Mouse (Mus musculus) neural tube, embryonic 14.5 days (tissue): Measurements from ENCODE around the gene Rps9. TPM values are rescaled to one million over a fixed set of nuclear protein-coding genes. Genes with fewer than 3 reads are reported as not detected.
"Not testable (repeated sequence)": the region's sequence is repeated elsewhere in the genome, so short reads cannot be mapped to it uniquely, and the experiment has no call there.

Experiments
- ATAC-seq: fragments of 200-750 bp; cut with Nextera tagmentation; 2 replicates; pipeline ENCODE4 v1.8.0; 2017; ENCODE audit warnings: low read depth, mild to moderate bottlenecking, moderate TSS enrichment, moderate library complexity
- H3K27ac ChIP-seq: fragments of 300-500 bp; sonication (generic); 2 replicates; pipeline ENCODE4 v1.5.1; 2014; ENCODE audit warnings: low read depth, mild to moderate bottlenecking, control low read depth, low read length, moderate library complexity, mixed read lengths
- H3K27me3 ChIP-seq: fragments of 300-500 bp; sonication (generic); 2 replicates; pipeline ENCODE4 v1.6.1; 2014; ENCODE audit warnings: low read length; ENCODE audit not compliant: control insufficient read depth, insufficient read depth
- H3K36me3 ChIP-seq: fragments of 300-500 bp; sonication (generic); 2 replicates; pipeline ENCODE4 v1.6.1; 2014; ENCODE audit warnings: low read length, mixed read lengths; ENCODE audit not compliant: control insufficient read depth, insufficient read depth
- H3K4me1 ChIP-seq: fragments of 300-500 bp; sonication (generic); 2 replicates; pipeline ENCODE4 v1.6.1; 2014; ENCODE audit warnings: low read length; ENCODE audit not compliant: control insufficient read depth, insufficient read depth
- H3K4me2 ChIP-seq: fragments of 300-500 bp; sonication (generic); 2 replicates; pipeline ENCODE4 v1.6.1; 2014; ENCODE audit warnings: mild to moderate bottlenecking, low read depth, low read length, control low read depth
- H3K4me3 ChIP-seq: fragments of 300-500 bp; sonication (generic); 2 replicates; pipeline ENCODE4 v1.5.1; 2014; ENCODE audit warnings: low read depth, low read length, control low read depth, mixed read lengths
- H3K9ac ChIP-seq: fragments of 300-500 bp; sonication (generic); replicated peaks from 2 replicates; pipeline ENCODE4 v1.6.1; 2014; ENCODE audit warnings: low read depth, mild to moderate bottlenecking, control low read depth, low read length, mixed read lengths
- H3K9me3 ChIP-seq: fragments of 300-500 bp; sonication (generic); 2 replicates; pipeline ENCODE4 v1.6.1; 2016; ENCODE audit warnings: low read length; ENCODE audit not compliant: control insufficient read depth
- whole genome bisulfite sequencing: fragments of 180-500 bp; shearing (Covaris S2); extraction: QIAGEN DNeasy Blood & Tissue Kit; methylation state at CpG from one replicate; pipeline ENCODE4 v1.1.7; 2014; 5-methylcytosine and 5-hydroxymethylcytosine counted together
- polyA plus RNA-seq: library from polyadenylated mRNA; unstranded; fragments of >200 nt; fragmentation: Nextera tagmentation; extraction: Ambion mirVana; gene quantifications from 2 replicates; pipeline ENCODE4 v1.2.1, GENCODE M21; 2014

The Rps9 gene
- polyA plus RNA-seq, 1 experiment from 2014 or later, result 703 TPM

- 54% methylated on average over 11 of the region's 11 CpGs for WGBS
- H3K27ac ChIP-seq, result no peak overlapping the region
- H3K27me3 ChIP-seq, result no peaks in the 10 kb centered on the region
- peak overlapping the region; percentile 69; the same call in 1 of the 2 replicates for H3K4me3 ChIP-seq
- peaks cover 20% of the 10 kb centered on the region for H3K36me3 ChIP-seq
- H3K4me2 ChIP-seq, result peak overlapping the region; percentile 96
- peaks cover 20% of the 10 kb centered on the region for H3K4me1 ChIP-seq
- no peak for ATAC-seq
- H3K9ac ChIP-seq, result no peak overlapping the region
- no peaks in the 10 kb centered on the region for H3K9me3 ChIP-seq
Observed at GRCm38 (mm10) chr7:3706343-3706934, 2.6 kb downstream of the Rps9 start.

GRCm38 (mm10) chr7:3707027-3707426 is 3.2 kb downstream of the Rps9 start:
- no peaks in the 10 kb centered on the region for H3K9me3 ChIP-seq
- no peak overlapping the region for H3K9ac ChIP-seq
- no peak overlapping the region for H3K4me3 ChIP-seq
- peaks cover 20% of the 10 kb centered on the region for H3K36me3 ChIP-seq
- no peak for ATAC-seq
- H3K27me3 ChIP-seq, result no peaks in the 10 kb centered on the region
- peaks cover 20% of the 10 kb centered on the region for H3K4me1 ChIP-seq
- no peak overlapping the region for H3K27ac ChIP-seq
- 63% methylated on average over 4 of the region's 4 CpGs for WGBS
- H3K4me2 ChIP-seq, result no peak overlapping the region

GRCm38 (mm10) chr7:3707568-3708413 is 4.0 kb downstream of the Rps9 start:
- 23% methylated on average over 7 of the region's 7 CpGs for WGBS
- peaks cover 20% of the 10 kb centered on the region for H3K36me3 ChIP-seq
- no peak overlapping the region for H3K4me3 ChIP-seq
- H3K9ac ChIP-seq, result no peak overlapping the region
- H3K27ac ChIP-seq, result no peak overlapping the region
- H3K27me3 ChIP-seq, result no peaks in the 10 kb centered on the region
- no peak overlapping the region for H3K4me2 ChIP-seq
- ATAC-seq, result no peak
- peaks cover 20% of the 10 kb centered on the region for H3K4me1 ChIP-seq
- no peaks in the 10 kb centered on the region for H3K9me3 ChIP-seq

GRCm38 (mm10) chr7:3708447-3708980 is 4.7 kb downstream of the Rps9 start:
- 35% methylated on average over 5 of the region's 5 CpGs for WGBS
- ATAC-seq, H3K27me3 ChIP-seq: not testable (repeated sequence)

GRCm38 (mm10) chr7:3709000-3709399 is 5.2 kb downstream of the Rps9 start:
- ATAC-seq, result no peak
- no peaks in the 10 kb centered on the region for H3K27me3 ChIP-seq
- H3K4me2 ChIP-seq, result no peak overlapping the region
- WGBS, result 69% methylated on average over 1 of the region's 1 CpGs
- H3K4me1 ChIP-seq, result peaks cover 20% of the 10 kb centered on the region
- H3K36me3 ChIP-seq, result peaks cover 20% of the 10 kb centered on the region
- no peaks in the 10 kb centered on the region for H3K9me3 ChIP-seq
- no peak overlapping the region for H3K4me3 ChIP-seq
- H3K27ac ChIP-seq, result no peak overlapping the region
- H3K9ac ChIP-seq, result no peak overlapping the region

More at GRCm38 (mm10) chr7:3708447-3708980, 4.7 kb downstream of the Rps9 start:
- not testable (repeated sequence) for H3K27ac ChIP-seq, H3K4me2 ChIP-seq, H3K9ac ChIP-seq, H3K9me3 ChIP-seq, H3K4me3 ChIP-seq
- H3K36me3 ChIP-seq, result peaks cover 20% of the 10 kb centered on the region
- peaks cover 20% of the 10 kb centered on the region for H3K4me1 ChIP-seq

- H3K27ac ChIP-seq, result no peak overlapping the region
- H3K4me1 ChIP-seq, result no peaks in the 10 kb centered on the region
- H3K9me3 ChIP-seq, result no peaks in the 10 kb centered on the region
- no peaks in the 10 kb centered on the region for H3K27me3 ChIP-seq
- ATAC-seq, result no peak
- H3K9ac ChIP-seq, result no peak overlapping the region
- 39% methylated on average over 5 of the region's 5 CpGs for WGBS
- H3K4me3 ChIP-seq, result no peak overlapping the region
- H3K36me3 ChIP-seq, result peaks cover 7% of the 10 kb centered on the region; the same call in 1 of the 2 replicates
- no peak overlapping the region for H3K4me2 ChIP-seq
Observed at GRCm38 (mm10) chr7:3712264-3712942, 8.6 kb downstream of the Rps9 start.

GRCm38 (mm10) chr7:3715249-3715648 is 11.5 kb downstream of the Rps9 start:
- 66% methylated on average over 1 of the region's 1 CpGs for WGBS
- no peak overlapping the region for H3K27ac ChIP-seq
- no peaks in the 10 kb centered on the region for H3K4me1 ChIP-seq
- H3K9ac ChIP-seq, result no peak overlapping the region
- H3K36me3 ChIP-seq, result no peaks in the 10 kb centered on the region
- no peak overlapping the region for H3K4me2 ChIP-seq
- H3K27me3 ChIP-seq, result no peaks in the 10 kb centered on the region
- no peaks in the 10 kb centered on the region for H3K9me3 ChIP-seq
- no peak overlapping the region for H3K4me3 ChIP-seq
- no peak for ATAC-seq

- not testable (repeated sequence) for H3K9ac ChIP-seq, H3K36me3 ChIP-seq, H3K9me3 ChIP-seq, H3K4me3 ChIP-seq, ATAC-seq, H3K27me3 ChIP-seq, H3K4me1 ChIP-seq, H3K27ac ChIP-seq, H3K4me2 ChIP-seq
- 78% methylated on average over 1 of the region's 3 CpGs for WGBS
Observed at GRCm38 (mm10) chr7:3720268-3720667, 16.5 kb downstream of the Rps9 start, which contains the start of gene Pirb. Pirb (minus strand) TSS chr7:3720391.
